Mouse (Mus musculus) adrenal gland, postnatal 0 days (tissue): ENCODE results near the gene Theg. TPM values are rescaled to one million over a fixed set of nuclear protein-coding genes. Genes with fewer than 3 reads are reported as not detected.

Source experiments
- microRNA-seq: library from miRNA; unstranded; fragments of <30 nt; microRNA quantifications from one replicate; pipeline ENCODE4, GENCODE M21; 2016; ENCODE audit warnings: borderline replicate concordance; ENCODE audit not compliant: insufficient number of aligned reads
- polyA plus RNA-seq: library from polyadenylated mRNA; unstranded; fragments of >200 nt; fragmentation: Nextera tagmentation; extraction: Ambion mirVana; gene quantifications from 2 replicates; pipeline ENCODE4 v1.2.1, GENCODE M21; 2015

Theg gene
- polyA plus RNA-seq = not detected in 2 replicates

GRCm38 (mm10) chr10:79587061-79587751 lies at the start of gene Theg:
Gene Theg, minus strand, starts transcription at chr10:79587331.

GRCm38 (mm10) chr10:79613578-79614304 lies 26.6 kb upstream of the Theg start, which contains the start of gene C2cd4c:
Gene C2cd4c, minus strand, starts transcription at chr10:79614025.

GRCm38 (mm10) chr10:79554330-79555237 lies 32.5 kb downstream of the Theg start, which contains the start of gene Mier2:
Gene Mier2, minus strand, starts transcription at chr10:79555199.

GRCm38 (mm10) chr10:79533126-79533911 lies 53.8 kb downstream of the Theg start, which contains the start of gene Plpp2:
Gene Plpp2, minus strand, starts transcription at chr10:79533796.

Small RNAs within 50 kb of the gene (microRNA-seq; reads per million reads assigned to microRNA genes)
- gene Mir6909 = not detected

Other genes starting within 250 kb of the Theg start
- not detected in 2 replicates for gene Vmn2r82, start 230.8 kb downstream of the Theg start, polyA plus RNA-seq
- gene Vmn2r83, start 118.6 kb downstream of the Theg start, polyA plus RNA-seq = not detected in 2 replicates
- 21.7 and 28.3 TPM in 2 replicates for gene Plpp2, start 53.5 kb downstream of the Theg start, polyA plus RNA-seq
- gene Mier2, start 32.1 kb downstream of the Theg start, polyA plus RNA-seq = 19.1 and 25.1 TPM in 2 replicates
- not detected in 2 replicates for gene C2cd4c, start 26.7 kb upstream of the Theg start, polyA plus RNA-seq
- gene Shc2, start 50.6 kb upstream of the Theg start, polyA plus RNA-seq = 8.9 and 20.6 TPM in 2 replicates
- gene Odf3l2, start 58.4 kb upstream of the Theg start, polyA plus RNA-seq = 0.11 and 0.88 TPM in 2 replicates
- 0.43 and 0.80 TPM in 2 replicates for gene Madcam1, start 77.2 kb upstream of the Theg start, polyA plus RNA-seq
- gene Tpgs1, start 82.0 kb upstream of the Theg start, polyA plus RNA-seq = 81.4 and 84.4 TPM in 2 replicates
- 66.5 and 73.9 TPM in 2 replicates for gene Cdc34, start 94.9 kb upstream of the Theg start, polyA plus RNA-seq
- 0.61 and 0.69 TPM in 2 replicates for gene Gzmm, start 101.7 kb upstream of the Theg start, polyA plus RNA-seq
- 813 and 928 TPM in 2 replicates for gene Bsg, start 117.2 kb upstream of the Theg start, polyA plus RNA-seq
- 1.6 TPM in 2 replicates for gene Hcn2, start 129.3 kb upstream of the Theg start, polyA plus RNA-seq
- gene Polrmt, start 159.2 kb upstream of the Theg start, polyA plus RNA-seq = 16.6 and 29.3 TPM in 2 replicates
- 0.15 TPM in 1 of 2 replicates, not detected in the other for gene Fgf22, start 167.7 kb upstream of the Theg start, polyA plus RNA-seq
- gene Rnf126, start 179.6 kb upstream of the Theg start, polyA plus RNA-seq = 50.8 and 66.1 TPM in 2 replicates
- gene Fstl3, start 189.9 kb upstream of the Theg start, polyA plus RNA-seq = 10.9 and 12.6 TPM in 2 replicates
- 0.13 and 0.46 TPM in 2 replicates for gene Prss57, start 203.6 kb upstream of the Theg start, polyA plus RNA-seq
- gene Palm, start 206.2 kb upstream of the Theg start, polyA plus RNA-seq = 72.1 and 96.9 TPM in 2 replicates
- 1.1 TPM in 2 replicates for gene Misp, start 233.7 kb upstream of the Theg start, polyA plus RNA-seq